Mouse (Mus musculus) testis, adult 2 months (tissue): ENCODE data around the gene Eaf1. TPM values are rescaled to one million over a fixed set of nuclear protein-coding genes. Genes with fewer than 3 reads are reported as not detected.

Source experiments
- H3K27ac ChIP-seq: fragments of 200-500 bp; 2 replicates; pipeline ENCODE4 v1.5.1; 2012; ENCODE audit warnings: low read depth, low read length; ENCODE audit not compliant: control insufficient read depth, insufficient read depth
- H3K27me3 ChIP-seq: fragments of 200-500 bp; 2 replicates; pipeline ENCODE4 v1.6.1; 2012; ENCODE audit warnings: mild to moderate bottlenecking, low read length, moderate library complexity; ENCODE audit not compliant: control insufficient read depth, insufficient read depth
- H3K36me3 ChIP-seq: fragments of 200-500 bp; 2 replicates; pipeline ENCODE4 v1.6.1; 2012; ENCODE audit warnings: mild to moderate bottlenecking, low read length; ENCODE audit not compliant: control insufficient read depth, insufficient read depth
- H3K4me1 ChIP-seq: fragments of 200-500 bp; 2 replicates; pipeline ENCODE4 v1.6.1; 2012; ENCODE audit warnings: low read length; ENCODE audit not compliant: control insufficient read depth, insufficient read depth
- H3K4me3 ChIP-seq: fragments of 200-500 bp; 2 replicates; pipeline ENCODE4 v1.5.1; 2012; ENCODE audit warnings: low read depth, mild to moderate bottlenecking, low read length, moderate library complexity, mixed read lengths; ENCODE audit not compliant: control insufficient read depth
- CTCF ChIP-seq: fragments of 200-500 bp; IDR thresholded peaks from 2 replicates; pipeline ENCODE4 v1.5.1; 2012; ENCODE audit warnings: low read depth, mild to moderate bottlenecking, inconsistent platforms, low read length, moderate library complexity; ENCODE audit not compliant: control insufficient read depth, insufficient read depth, insufficient replicate concordance
- POLR2A ChIP-seq: fragments of 200-500 bp; IDR thresholded peaks from 2 replicates; pipeline ENCODE4 v1.6.1; 2012; ENCODE audit warnings: low read depth, mild to moderate bottlenecking, inconsistent platforms, low read length, moderate library complexity; ENCODE audit not compliant: control insufficient read depth
- polyA plus RNA-seq: library from polyadenylated mRNA; depleted of rRNA; stranded (reverse); fragments of >200 nt; gene quantifications from 2 replicates; pipeline ENCODE4 v1.2.3, GENCODE M21; 2012

The Eaf1 gene
- polyA plus RNA-seq, 1 experiment: 27.1 TPM

- H3K4me1 ChIP-seq: peaks cover 3% of the 10 kb centered on the region; the same call in 1 of the 2 replicates
- TF ChIP-seq POLR2A (peak; percentile 86), CTCF (no peak)
- H3K36me3 ChIP-seq: no peaks in the 10 kb centered on the region; the same call in none of the 2 replicates
- H3K27ac ChIP-seq: peak within 1 kb of the TSS; percentile 79
- no peaks in the 10 kb centered on the region for H3K27me3 ChIP-seq
- H3K4me3 ChIP-seq: peak within 1 kb of the TSS; percentile 81
These were observed 816 bp downstream of the Eaf1 start, which contains the start of gene Mettl6 for GRCm38 (mm10) chr14:31494975-31495455. Gene Mettl6, minus strand, starts transcription at chr14:31495040.

GRCm38 (mm10) chr14:31495538-31495937 lies 1.3 kb downstream of the Eaf1 start:
- H3K27me3 ChIP-seq: no peaks in the 10 kb centered on the region
- H3K27ac ChIP-seq: no peak overlapping the region; the same call in 1 of the 2 replicates
- H3K36me3 ChIP-seq: no peaks in the 10 kb centered on the region; the same call in none of the 2 replicates
- TF ChIP-seq CTCF (no peak), POLR2A (no peak)
- H3K4me1 ChIP-seq: peaks cover 3% of the 10 kb centered on the region; the same call in 1 of the 2 replicates
- H3K4me3 ChIP-seq: peak overlapping the region; percentile 81

- TF ChIP-seq CTCF (no peak), POLR2A (no peak)
- H3K4me3 ChIP-seq: no peak overlapping the region
- H3K36me3 ChIP-seq: no peaks in the 10 kb centered on the region; the same call in none of the 2 replicates
- no peak overlapping the region for H3K27ac ChIP-seq
- peaks cover 3% of the 10 kb centered on the region; the same call in 1 of the 2 replicates for H3K4me1 ChIP-seq
- H3K27me3 ChIP-seq: no peaks in the 10 kb centered on the region
These were observed 2.0 kb downstream of the Eaf1 start for GRCm38 (mm10) chr14:31496241-31496646.

- H3K36me3 ChIP-seq: no peaks in the 10 kb centered on the region; the same call in 1 of the 2 replicates
- H3K27ac ChIP-seq: no peak overlapping the region
- H3K27me3 ChIP-seq: no peaks in the 10 kb centered on the region
- H3K4me1 ChIP-seq: peaks cover 3% of the 10 kb centered on the region; the same call in 1 of the 2 replicates
- H3K4me3 ChIP-seq: no peak overlapping the region
- TF ChIP-seq CTCF (no peak), POLR2A (no peak)
These were observed 5.3 kb downstream of the Eaf1 start for GRCm38 (mm10) chr14:31499526-31499925.

GRCm38 (mm10) chr14:31503406-31503805 lies 9.2 kb downstream of the Eaf1 start:
- Histone ChIP-seq H3K4me1 (no peaks in the 10 kb centered on the region), H3K36me3 (no peaks in the 10 kb centered on the region; the same call in 1 of the 2 replicates), H3K4me3 (no peak overlapping the region), H3K27me3 (no peaks in the 10 kb centered on the region), H3K27ac (no peak overlapping the region)
- no peak for TF ChIP-seq CTCF
- no peak for TF ChIP-seq POLR2A

GRCm38 (mm10) chr14:31506456-31506855 lies 12.3 kb downstream of the Eaf1 start:
- Histone ChIP-seq H3K4me1 (no peaks in the 10 kb centered on the region), H3K27me3 (no peaks in the 10 kb centered on the region), H3K27ac (no peak overlapping the region), H3K36me3 (no peaks in the 10 kb centered on the region; the same call in 1 of the 2 replicates), H3K4me3 (no peak overlapping the region)
- TF ChIP-seq CTCF (no peak), POLR2A (no peak)

GRCm38 (mm10) chr14:31509911-31510310 lies 15.7 kb downstream of the Eaf1 start:
- Histone ChIP-seq H3K4me3 (no peak overlapping the region), H3K4me1 (no peaks in the 10 kb centered on the region), H3K27ac (no peak overlapping the region), H3K36me3 (no peaks in the 10 kb centered on the region; the same call in 1 of the 2 replicates), H3K27me3 (no peaks in the 10 kb centered on the region)
- TF ChIP-seq CTCF: no peak
